Mouse (Mus musculus): ENCODE results near the gene Fibcd1. TPM values are rescaled to one million over a fixed set of nuclear protein-coding genes. Genes with fewer than 3 reads are reported as not detected.

The Fibcd1 gene
- polyA plus RNA-seq, 1 experiment from 2014 or later: 0.70 TPM

GRCm38 (mm10) chr2:31823933-31824730, 21.7 kb downstream of the Fibcd1 start:
- no peaks in the 10 kb centered on the region for H3K27me3 ChIP-seq (replicated peaks; ENCODE audit: control insufficient read depth, insufficient read depth, low read length)
- no peak overlapping the region for H3K4me2 ChIP-seq (ENCODE audit: low read depth, low read length)
- H3K27ac ChIP-seq (ENCODE audit: low read length): no peak overlapping the region
- no peaks in the 10 kb centered on the region for H3K36me3 ChIP-seq (ENCODE audit: control insufficient read depth, insufficient read depth, low read length)
- 71% methylated on average over 13 of the region's 15 CpGs for WGBS
- no peak overlapping the region for H3K4me3 ChIP-seq (ENCODE audit: low read length)
- H3K4me1 ChIP-seq (ENCODE audit: control insufficient read depth, insufficient read depth, low read length): peaks cover 15% of the 10 kb centered on the region; the same call in 1 of the 2 replicates
- no peaks in the 10 kb centered on the region for H3K9me3 ChIP-seq (ENCODE audit: control insufficient read depth, low read length)
- H3K9ac ChIP-seq (ENCODE audit: low read depth, low read length): no peak overlapping the region
- ATAC-seq: no peak

- H3K4me3 ChIP-seq (ENCODE audit: low read length): peak overlapping the region; percentile 22
- no peak overlapping the region for H3K27ac ChIP-seq (ENCODE audit: low read length)
- ATAC-seq: no peak; the same call in 1 of the 2 replicates
- no peaks in the 10 kb centered on the region for H3K36me3 ChIP-seq (ENCODE audit: control insufficient read depth, insufficient read depth, low read length)
- H3K9me3 ChIP-seq (ENCODE audit: control insufficient read depth, low read length): no peaks in the 10 kb centered on the region
- no peaks in the 10 kb centered on the region for H3K27me3 ChIP-seq (replicated peaks; ENCODE audit: control insufficient read depth, insufficient read depth, low read length)
- peak overlapping the region; percentile 13; the same call in 1 of the 2 replicates for H3K9ac ChIP-seq (ENCODE audit: low read depth, low read length)
- peak overlapping the region; percentile 39 for H3K4me2 ChIP-seq (ENCODE audit: low read depth, low read length)
- 17% methylated on average over 39 of the region's 39 CpGs for WGBS
- peaks cover 8% of the 10 kb centered on the region; the same call in 1 of the 2 replicates for H3K4me1 ChIP-seq (ENCODE audit: control insufficient read depth, insufficient read depth, low read length)
Measured at GRCm38 (mm10) chr2:31822524-31823371, 23.1 kb downstream of the Fibcd1 start.

- Histone ChIP-seq H3K27ac (ENCODE audit: low read length) (no peak overlapping the region), H3K27me3 (replicated peaks; ENCODE audit: control insufficient read depth, insufficient read depth, low read length) (no peaks in the 10 kb centered on the region), H3K9me3 (ENCODE audit: control insufficient read depth, low read length) (no peaks in the 10 kb centered on the region), H3K4me1 (ENCODE audit: control insufficient read depth, insufficient read depth, low read length) (no peaks in the 10 kb centered on the region), H3K4me3 (ENCODE audit: low read length) (no peak overlapping the region), H3K9ac (ENCODE audit: low read depth, low read length) (no peak overlapping the region), H3K4me2 (ENCODE audit: low read depth, low read length) (no peak overlapping the region), H3K36me3 (ENCODE audit: control insufficient read depth, insufficient read depth, low read length) (no peaks in the 10 kb centered on the region)
- 19% methylated on average over 5 of the region's 5 CpGs for WGBS
- ATAC-seq: peak; percentile 34
Measured at GRCm38 (mm10) chr2:31815367-31815766, 30.4 kb downstream of the Fibcd1 start.

DNA sequence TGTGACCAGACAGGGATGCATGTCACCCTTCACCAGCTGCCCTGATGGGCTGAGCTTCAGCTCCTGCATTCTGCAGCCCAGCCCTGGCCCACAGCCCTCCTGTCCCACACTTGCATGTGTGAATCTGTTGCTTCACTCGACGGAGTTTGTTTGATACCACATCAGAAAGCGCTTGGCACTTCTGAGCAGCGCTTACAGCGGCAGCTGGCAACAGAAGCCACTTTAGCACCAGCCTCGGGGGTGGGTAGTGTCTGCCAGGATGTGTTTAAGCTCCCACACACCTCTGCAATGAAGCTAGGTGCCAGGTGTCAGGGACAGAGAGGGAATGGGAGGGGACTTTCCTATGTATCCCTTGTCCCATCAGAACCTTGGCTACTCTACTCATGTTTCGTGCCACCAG, 31.1 kb downstream of the Fibcd1 start:
- Histone ChIP-seq H3K36me3 (ENCODE audit: control insufficient read depth, insufficient read depth, low read length) (no peaks in the 10 kb centered on the region), H3K4me2 (ENCODE audit: low read depth, low read length) (no peak overlapping the region), H3K4me3 (ENCODE audit: low read length) (no peak overlapping the region), H3K9ac (ENCODE audit: low read depth, low read length) (no peak overlapping the region), H3K4me1 (ENCODE audit: control insufficient read depth, insufficient read depth, low read length) (no peaks in the 10 kb centered on the region), H3K27me3 (replicated peaks; ENCODE audit: control insufficient read depth, insufficient read depth, low read length) (no peaks in the 10 kb centered on the region), H3K9me3 (ENCODE audit: control insufficient read depth, low read length) (no peaks in the 10 kb centered on the region), H3K27ac (ENCODE audit: low read length) (no peak overlapping the region)
- no peak for ATAC-seq
- 73% methylated on average over 7 of the region's 7 CpGs for WGBS

- Histone ChIP-seq H3K36me3 (ENCODE audit: control insufficient read depth, insufficient read depth, low read length) (no peaks in the 10 kb centered on the region), H3K27me3 (replicated peaks; ENCODE audit: control insufficient read depth, insufficient read depth, low read length) (no peaks in the 10 kb centered on the region), H3K9me3 (ENCODE audit: control insufficient read depth, low read length) (no peaks in the 10 kb centered on the region), H3K4me2 (ENCODE audit: low read depth, low read length) (no peak overlapping the region), H3K4me3 (ENCODE audit: low read length) (no peak overlapping the region), H3K27ac (ENCODE audit: low read length) (no peak overlapping the region), H3K4me1 (ENCODE audit: control insufficient read depth, insufficient read depth, low read length) (peaks cover 3% of the 10 kb centered on the region; the same call in 1 of the 2 replicates), H3K9ac (ENCODE audit: low read depth, low read length) (no peak overlapping the region)
- ATAC-seq: no peak
- WGBS: 87% methylated on average over 4 of the region's 4 CpGs
Measured at GRCm38 (mm10) chr2:31813641-31814040, 32.2 kb downstream of the Fibcd1 start.

DNA sequence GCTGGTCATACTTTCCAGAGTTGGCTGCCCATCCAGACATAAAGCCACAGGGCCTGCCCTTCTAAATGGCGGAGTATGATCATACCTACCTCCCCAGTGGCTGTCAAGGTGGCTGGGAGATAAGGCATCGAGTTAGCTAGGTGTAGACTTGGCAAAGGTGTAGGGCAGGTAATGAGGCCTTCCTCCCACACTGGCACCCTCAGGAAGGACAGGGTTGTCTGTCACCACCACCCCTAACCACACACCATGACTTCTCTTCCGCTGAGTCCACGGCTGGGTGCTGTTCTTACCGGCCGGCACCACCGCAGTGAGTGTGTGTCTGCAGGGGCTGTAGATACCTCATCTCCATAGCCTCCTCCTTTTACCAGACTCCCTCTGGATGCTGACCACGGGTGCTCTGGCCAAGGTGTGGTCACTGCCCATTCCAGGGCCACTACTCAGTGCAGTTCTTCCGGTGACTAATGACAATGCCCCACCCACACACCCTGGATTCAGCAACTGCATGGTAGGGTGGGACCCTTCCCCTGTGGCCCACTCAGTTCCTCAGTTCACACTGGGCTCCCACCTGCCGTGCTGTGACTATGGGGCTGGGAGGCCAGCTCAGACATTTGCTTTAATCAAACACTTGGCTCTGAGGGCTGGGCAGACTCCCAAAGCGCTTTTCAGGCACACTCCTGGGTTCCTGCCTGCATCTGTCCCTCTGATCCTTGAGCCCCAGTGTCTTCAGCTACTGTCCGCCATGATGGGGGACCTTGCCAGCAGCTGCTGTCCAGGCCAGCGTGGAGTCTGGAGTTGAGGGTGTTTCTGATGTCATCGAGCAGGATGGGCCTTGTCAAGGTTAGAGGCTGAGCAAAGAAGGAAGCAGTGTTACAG, 34.5 kb downstream of the Fibcd1 start:
- Histone ChIP-seq H3K9me3 (ENCODE audit: control insufficient read depth, low read length) (no peaks in the 10 kb centered on the region), H3K4me1 (ENCODE audit: control insufficient read depth, insufficient read depth, low read length) (peaks cover 6% of the 10 kb centered on the region; the same call in 1 of the 2 replicates), H3K9ac (ENCODE audit: low read depth, low read length) (no peak overlapping the region), H3K27me3 (replicated peaks; ENCODE audit: control insufficient read depth, insufficient read depth, low read length) (no peaks in the 10 kb centered on the region), H3K4me3 (ENCODE audit: low read length) (no peak overlapping the region), H3K27ac (ENCODE audit: low read length) (no peak overlapping the region), H3K36me3 (ENCODE audit: control insufficient read depth, insufficient read depth, low read length) (no peaks in the 10 kb centered on the region), H3K4me2 (ENCODE audit: low read depth, low read length) (no peak overlapping the region)
- WGBS: 84% methylated on average over 14 of the region's 14 CpGs
- ATAC-seq: no peak

GRCm38 (mm10) chr2:31810444-31810843, 35.4 kb downstream of the Fibcd1 start, which contains the start of gene Qrfp:
TSS of gene Qrfp (minus strand) at chr2:31810580.
- Histone ChIP-seq H3K4me1 (ENCODE audit: control insufficient read depth, insufficient read depth, low read length) (peaks cover 6% of the 10 kb centered on the region; the same call in 1 of the 2 replicates), H3K27me3 (replicated peaks; ENCODE audit: control insufficient read depth, insufficient read depth, low read length) (no peaks in the 10 kb centered on the region), H3K4me2 (ENCODE audit: low read depth, low read length) (no peak within 1 kb of the TSS), H3K9me3 (ENCODE audit: control insufficient read depth, low read length) (no peaks in the 10 kb centered on the region), H3K27ac (ENCODE audit: low read length) (no peak within 1 kb of the TSS), H3K4me3 (ENCODE audit: low read length) (no peak within 1 kb of the TSS), H3K36me3 (ENCODE audit: control insufficient read depth, insufficient read depth, low read length) (no peaks in the 10 kb centered on the region), H3K9ac (ENCODE audit: low read depth, low read length) (no peak within 1 kb of the TSS)
- 54% methylated on average over 12 of the region's 12 CpGs for WGBS
- ATAC-seq: no peak

DNA sequence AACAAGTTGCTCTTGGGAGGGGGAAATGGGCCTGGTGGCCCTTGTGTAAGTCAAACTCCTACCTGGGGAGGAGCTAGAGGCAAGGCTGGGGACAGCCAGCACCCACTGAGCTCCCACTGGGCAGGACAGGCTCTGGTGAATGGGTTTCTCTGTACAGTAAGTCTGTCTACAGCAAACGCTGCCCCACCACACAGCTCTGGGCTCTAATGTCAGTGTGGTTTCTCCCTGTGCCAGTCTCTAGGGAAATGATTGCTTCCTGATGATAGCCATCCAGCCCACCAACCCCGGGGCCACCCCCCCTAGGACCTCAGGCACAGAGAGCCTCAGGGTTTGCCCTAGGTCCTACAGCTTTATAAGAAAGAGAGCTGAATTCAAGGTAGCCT, 36.5 kb downstream of the Fibcd1 start:
- no peak overlapping the region for H3K9ac ChIP-seq (ENCODE audit: low read depth, low read length)
- peaks cover 6% of the 10 kb centered on the region; the same call in 1 of the 2 replicates for H3K4me1 ChIP-seq (ENCODE audit: control insufficient read depth, insufficient read depth, low read length)
- H3K27me3 ChIP-seq (replicated peaks; ENCODE audit: control insufficient read depth, insufficient read depth, low read length): no peaks in the 10 kb centered on the region
- no peak for ATAC-seq
- H3K4me3 ChIP-seq (ENCODE audit: low read length): no peak overlapping the region
- no peaks in the 10 kb centered on the region for H3K9me3 ChIP-seq (ENCODE audit: control insufficient read depth, low read length)
- H3K36me3 ChIP-seq (ENCODE audit: control insufficient read depth, insufficient read depth, low read length): peaks cover 2% of the 10 kb centered on the region; the same call in 1 of the 2 replicates
- H3K4me2 ChIP-seq (ENCODE audit: low read depth, low read length): no peak overlapping the region
- H3K27ac ChIP-seq (ENCODE audit: low read length): no peak overlapping the region
- 57% methylated on average over 2 of the region's 2 CpGs for WGBS
